Mouse (Mus musculus) CH12F3 (cell line): ENCODE measurements around the gene Xpnpep2.

Experiments
- in situ Hi-C: fragments of 300-500 bp; cut with MboI; formaldehyde crosslinking; loops from 2 replicates; pipeline ENCODE4 v1.14.3; 2020; ENCODE audit warnings: low sequenced_read_pairs

The Xpnpep2 gene

GRCm38 (mm10) chrX:48124132-48125071 is 15.9 kb downstream of the Xpnpep2 start:
- in situ Hi-C loops, result no loop called here

DNA sequence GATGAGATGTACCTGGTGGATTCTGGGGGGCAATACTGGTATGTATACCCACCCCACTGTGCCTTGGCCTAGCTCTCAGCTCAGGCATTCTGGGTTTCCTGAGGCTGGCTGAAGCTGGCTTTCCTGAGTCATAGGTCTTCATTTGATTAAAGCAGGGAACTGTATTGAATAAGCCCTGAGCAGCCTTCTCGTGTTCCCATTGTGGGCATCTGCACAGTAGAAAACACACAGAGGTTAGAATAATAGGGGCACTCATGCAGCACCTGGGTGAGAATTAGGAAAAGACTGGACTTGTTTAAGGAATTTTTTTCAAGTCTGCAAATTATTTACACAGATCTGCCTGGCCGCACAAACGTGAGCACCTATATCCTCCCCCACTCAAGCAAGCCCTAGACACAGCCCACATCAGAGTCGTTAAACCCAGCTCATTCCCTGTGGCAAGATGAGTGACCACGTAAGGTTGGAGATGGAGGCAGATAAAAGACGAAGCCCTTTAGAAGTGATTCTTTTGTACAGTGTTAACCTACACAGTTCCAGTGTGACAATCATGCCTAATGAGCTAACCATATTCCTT is 18.5 kb downstream of the Xpnpep2 start:
- in situ Hi-C loops, result no loop called here

GRCm38 (mm10) chrX:48127502-48128218 is 19.1 kb downstream of the Xpnpep2 start:
- in situ Hi-C loops, result no loop called here

- in situ Hi-C loops, result no loop called here
These were observed 20.6 kb downstream of the Xpnpep2 start for GRCm38 (mm10) chrX:48129167-48129566.

DNA sequence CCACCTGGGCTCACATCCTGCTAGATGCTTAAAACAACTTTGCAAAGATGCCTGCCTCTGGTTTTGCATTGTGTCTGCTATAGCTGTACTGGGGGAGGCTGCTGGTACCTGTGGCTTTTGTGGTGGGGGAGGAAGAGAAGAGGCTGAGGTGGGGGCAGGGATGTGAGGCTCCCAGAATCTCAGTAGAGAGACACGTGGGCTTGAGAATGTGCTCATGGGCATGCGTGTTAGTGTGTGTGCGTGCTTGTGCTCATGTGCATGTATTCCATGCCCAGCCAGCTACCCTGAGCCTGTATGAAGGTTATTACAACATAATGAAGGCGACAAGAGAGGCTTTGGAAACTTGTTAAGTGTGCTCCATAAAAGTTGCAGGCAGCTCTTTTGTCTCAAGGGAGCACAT is 28.4 kb downstream of the Xpnpep2 start:
- in situ Hi-C loops, result no loop called here

DNA sequence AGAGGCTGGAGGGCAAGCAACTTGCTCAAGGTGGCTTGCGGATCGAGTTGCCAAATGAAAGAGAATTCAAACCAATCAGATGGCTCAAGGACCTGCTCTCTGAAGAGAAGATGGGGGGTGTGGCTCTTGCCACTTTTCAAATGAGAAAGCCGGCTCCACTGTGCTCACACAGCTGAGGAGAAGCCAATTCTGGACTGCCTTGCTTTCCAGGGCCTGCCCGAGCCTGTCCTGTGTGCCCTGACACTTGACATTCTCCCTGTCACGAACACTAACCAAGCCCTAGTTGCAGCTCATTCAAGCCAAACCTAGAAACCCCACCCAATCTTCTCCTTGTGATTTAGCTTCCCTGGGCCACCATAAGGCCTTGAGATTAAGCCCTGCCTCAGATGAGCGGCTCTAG is 29.5 kb downstream of the Xpnpep2 start:
- in situ Hi-C loops, result no loop called here

- in situ Hi-C loops, result no loop called here
These were observed 30.2 kb downstream of the Xpnpep2 start for GRCm38 (mm10) chrX:48138539-48139275.

GRCm38 (mm10) chrX:48139368-48140285 is 31.1 kb downstream of the Xpnpep2 start:
- in situ Hi-C loops, result no loop called here

DNA sequence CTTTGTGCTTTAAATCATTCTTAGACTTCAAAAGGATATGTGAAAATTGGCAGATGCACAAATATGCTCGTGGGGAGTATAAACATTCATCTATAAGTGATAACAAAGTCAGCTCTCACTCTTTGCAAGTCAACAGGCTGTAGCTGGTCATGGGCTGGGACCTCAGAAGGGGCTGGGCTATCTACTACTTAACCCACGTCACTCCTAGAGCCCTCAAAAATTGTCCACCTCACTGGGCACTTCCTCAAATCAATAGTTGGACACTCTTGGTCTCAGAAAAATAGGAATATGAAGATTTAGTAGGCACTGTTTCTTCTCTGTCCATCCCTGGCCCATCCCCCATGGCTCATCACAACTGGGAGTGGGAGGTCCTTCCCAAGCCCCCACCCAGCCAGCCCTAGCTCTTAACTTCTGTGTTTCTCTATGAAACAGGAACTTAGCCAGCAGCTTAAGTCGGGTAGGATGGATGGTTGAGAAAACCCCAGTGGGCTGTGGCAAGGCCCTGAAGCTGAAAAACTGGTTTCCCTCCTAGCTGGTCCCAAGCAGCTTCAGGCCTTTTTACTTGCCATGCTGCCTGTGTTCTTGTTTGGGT is 31.9 kb downstream of the Xpnpep2 start:
- in situ Hi-C loops, result no loop called here

- in situ Hi-C loops, result no loop called here
These were observed 33.0 kb downstream of the Xpnpep2 start for GRCm38 (mm10) chrX:48141481-48141880.

DNA sequence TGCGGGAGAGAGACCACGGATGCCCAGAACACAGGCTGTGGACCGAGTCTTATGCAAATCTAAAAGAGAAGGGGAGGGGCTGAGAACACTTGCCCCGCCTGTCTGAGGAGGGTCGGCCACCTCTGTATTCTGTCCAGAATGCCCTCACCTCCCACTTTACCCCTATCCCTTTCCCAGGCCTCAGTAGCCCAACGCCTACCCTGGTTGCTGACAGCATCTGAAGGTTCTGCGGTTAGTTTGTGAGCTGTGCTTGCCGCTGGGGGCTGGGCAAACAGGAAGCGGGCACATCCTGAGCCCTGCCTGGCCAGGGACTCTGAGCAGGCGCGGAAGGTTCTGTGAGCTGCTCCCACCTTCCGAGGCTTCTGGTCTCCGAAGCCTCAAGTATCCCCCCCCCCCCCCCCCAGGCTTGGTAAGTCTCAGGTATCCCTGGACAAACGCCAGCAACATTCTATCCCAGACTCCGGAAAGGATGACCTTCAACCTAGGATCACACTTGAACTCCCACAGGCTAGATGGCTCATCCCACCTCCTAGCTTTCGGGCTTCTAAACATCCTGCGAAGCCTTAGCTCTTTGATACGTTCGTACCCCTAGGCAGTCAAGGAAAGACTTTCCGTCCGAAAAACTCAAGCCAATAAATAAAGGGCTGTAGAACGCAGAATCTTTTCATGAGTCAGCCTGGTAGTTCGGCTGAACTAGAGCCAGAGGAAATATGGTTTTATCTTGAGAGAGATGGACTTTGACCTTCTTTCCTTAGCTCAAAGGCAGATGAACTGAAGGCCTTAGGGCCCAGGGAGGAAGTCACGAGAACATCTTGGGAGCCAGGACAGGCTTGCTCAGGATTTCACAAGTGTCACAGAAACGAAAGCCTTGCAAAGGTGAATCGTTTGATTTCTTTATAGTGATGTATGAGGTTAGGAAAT is 35.1 kb downstream of the Xpnpep2 start:
- in situ Hi-C loops, result no loop called here

GRCm38 (mm10) chrX:48146262-48146661 is 37.7 kb downstream of the Xpnpep2 start, which contains the start of gene Sash3:
Sash3 (plus strand) TSS chrX:48146436.
- in situ Hi-C loops, result no loop called here

DNA sequence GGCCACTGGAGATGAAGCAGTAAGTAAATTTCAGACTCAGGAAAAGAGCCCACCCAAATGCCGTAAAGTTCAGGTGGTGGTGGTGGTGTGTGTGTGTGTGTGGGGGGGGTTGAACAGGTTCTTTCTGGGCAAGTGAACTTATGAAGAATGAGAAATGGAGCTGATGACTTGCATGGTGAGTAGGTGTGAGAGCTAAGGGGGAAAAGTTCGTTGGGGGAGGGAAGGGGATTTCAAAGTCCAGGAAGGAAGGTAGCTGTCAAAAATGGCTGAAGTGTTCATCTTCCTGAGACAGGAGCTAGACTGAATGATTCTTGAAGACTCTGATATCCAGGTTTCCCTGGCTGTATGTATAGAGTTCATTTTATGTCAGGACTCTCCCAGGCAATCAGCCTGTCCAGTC is 38.7 kb downstream of the Xpnpep2 start:
- in situ Hi-C loops, result no loop called here

DNA sequence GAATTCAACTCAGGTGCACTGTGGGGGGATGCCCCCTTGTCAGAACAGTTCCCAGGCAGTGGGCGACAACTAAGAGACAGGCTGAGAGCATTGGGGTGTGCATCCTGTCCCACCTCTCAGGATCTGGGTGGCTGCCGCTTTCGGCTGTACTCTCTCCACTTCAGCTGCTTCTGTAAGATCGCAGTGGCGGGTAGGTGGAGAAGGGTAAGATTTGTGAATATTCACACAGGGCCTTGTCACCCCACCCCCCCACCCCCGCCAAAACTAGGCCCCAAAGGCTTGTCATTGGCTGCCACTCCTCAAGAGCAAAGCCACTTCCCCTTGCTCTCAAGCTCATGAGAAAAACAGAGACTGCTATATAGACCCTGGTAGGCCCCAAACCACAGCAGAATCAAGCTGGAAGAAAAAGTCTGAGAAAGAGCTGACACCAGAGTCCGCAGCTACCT is 39.2 kb downstream of the Xpnpep2 start:
- in situ Hi-C loops, result no loop called here

- in situ Hi-C loops, result no loop called here
These were observed 43.6 kb downstream of the Xpnpep2 start for GRCm38 (mm10) chrX:48152106-48152505.

- in situ Hi-C loops, result no loop called here
These were observed 44.9 kb downstream of the Xpnpep2 start for GRCm38 (mm10) chrX:48153414-48153813.

DNA sequence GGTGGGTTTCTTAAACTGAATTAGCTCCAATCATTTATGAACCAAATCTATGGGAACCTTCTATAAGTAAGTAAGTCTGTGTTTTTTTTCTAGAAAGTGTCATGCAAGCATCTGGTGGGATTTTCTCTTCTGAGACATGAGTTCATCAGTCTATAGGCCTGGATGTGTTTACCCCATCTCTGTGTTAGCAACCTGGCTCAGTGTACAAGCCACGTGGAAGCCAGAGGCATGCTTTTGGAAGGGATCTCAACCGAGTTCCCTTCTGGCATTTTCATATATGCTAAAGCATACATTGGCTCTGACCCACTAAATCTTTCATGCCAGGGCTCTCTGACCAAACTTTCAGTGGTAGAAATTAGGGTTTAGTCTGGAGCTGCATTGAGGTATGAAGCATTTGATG is 45.4 kb downstream of the Xpnpep2 start:
- in situ Hi-C loops, result no loop called here

DNA sequence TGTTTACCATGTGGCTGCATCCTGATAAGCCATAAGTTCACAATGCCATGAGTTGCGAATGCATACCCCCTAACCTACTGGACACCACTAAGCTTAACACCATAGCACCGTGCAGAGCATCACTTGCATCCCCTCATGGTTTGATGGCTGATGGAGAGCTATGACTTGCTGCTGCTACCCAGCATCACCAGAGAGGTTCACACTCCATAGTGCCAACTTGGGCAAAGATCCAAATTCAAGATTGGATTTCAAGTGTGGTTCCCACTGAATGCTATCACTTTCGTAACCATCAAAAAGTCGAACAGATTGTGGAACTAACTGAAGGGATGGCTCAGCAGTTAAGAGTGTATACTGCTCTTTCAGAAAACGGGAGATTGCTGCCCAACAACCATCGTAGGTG is 47.0 kb downstream of the Xpnpep2 start:
- in situ Hi-C loops, result no loop called here
